Mouse (Mus musculus) heart, adult 2 months (tissue): ENCODE results near the gene Ttc4. TPM values are rescaled to one million over a fixed set of nuclear protein-coding genes. Genes with fewer than 3 reads are reported as not detected.

Source experiments
- DNase-seq, 2 experiments: peaks; one replicate each; pipeline ENCODE4 v3.0.0; 2021
- H3K27ac ChIP-seq: fragments of 200-600 bp; 2 replicates; pipeline ENCODE4 v1.8.1; 2022
- H3K27me3 ChIP-seq: fragments of 200-500 bp; 2 replicates; pipeline ENCODE4 v1.6.1; 2012; ENCODE audit warnings: mild to moderate bottlenecking, low read length, inconsistent platforms, mixed read lengths; ENCODE audit not compliant: control insufficient read depth, insufficient read depth
- H3K36me3 ChIP-seq: fragments of 200-500 bp; 2 replicates; pipeline ENCODE4 v1.6.1; 2012; ENCODE audit warnings: low read length, inconsistent platforms; ENCODE audit not compliant: control insufficient read depth, insufficient read depth
- H3K4me1 ChIP-seq: fragments of 200-500 bp; 2 replicates; pipeline ENCODE4 v1.6.1; 2011; ENCODE audit warnings: low read length; ENCODE audit not compliant: control insufficient read depth, insufficient read depth
- H3K4me3 ChIP-seq: fragments of 200-600 bp; 2 replicates; pipeline ENCODE4 v1.8.1; 2022
- H3K79me2 ChIP-seq: fragments of 200-500 bp; replicated peaks from 2 replicates; pipeline ENCODE4 v1.6.1; 2012; ENCODE audit warnings: mild to moderate bottlenecking, inconsistent platforms, low read length, moderate library complexity, mixed read lengths; ENCODE audit not compliant: control insufficient read depth, insufficient read depth
- H3K9ac ChIP-seq: fragments of 200-500 bp; 2 replicates; pipeline ENCODE4 v1.6.1; 2012; ENCODE audit warnings: low read depth, mild to moderate bottlenecking, control low read depth, inconsistent platforms, low read length, mixed read lengths
- CTCF ChIP-seq: fragments of 200-600 bp; IDR thresholded peaks from 2 replicates; pipeline ENCODE4 v1.8.1; 2022; ENCODE audit warnings: antibody characterized with exemption, mild to moderate bottlenecking, moderate library complexity
- EP300 ChIP-seq: fragments of 200-500 bp; IDR thresholded peaks from 2 replicates; pipeline ENCODE4 v1.6.1; 2011; ENCODE audit warnings: low read depth, low read length, control low read depth; ENCODE audit not compliant: insufficient read depth
- POLR2A ChIP-seq: fragments of 200-500 bp; IDR thresholded peaks from 2 replicates; pipeline ENCODE4 v1.6.1; 2011; ENCODE audit warnings: mild to moderate bottlenecking, low read depth, low read length, control low read depth; ENCODE audit not compliant: insufficient read depth
- WGBS: fragments of 180-500 bp; shearing (Covaris S2); methylation state at CpG from one replicate; pipeline ENCODE4 v1.1.7; 2018; 5-methylcytosine and 5-hydroxymethylcytosine counted together
- intact Hi-C: fragments of 180-260 bp; cut with DNase I; formaldehyde crosslinking; loops from one replicate; pipeline ENCODE4 v1.15.1; 2025
- polyA plus RNA-seq: library from polyadenylated mRNA; depleted of rRNA; stranded (reverse); fragments of >200 nt; gene quantifications from 2 replicates; pipeline ENCODE4 v1.2.3, GENCODE M21; 2012
- total RNA-seq, 2 experiments: library from RNA; stranded (reverse); gene quantifications; 2 replicates each; pipeline ENCODE4 v1.2.3; 2021

Gene Ttc4
- total and polyA plus RNA-seq, 3 experiments: 16.9 to 28.7 (median 18.5) TPM

- intact Hi-C loops: no loop called here
These were observed 50.9 kb downstream of the Ttc4 start for GRCm38 (mm10) chr4:106627809-106628208.

GRCm38 (mm10) chr4:106624271-106624670 is 54.5 kb downstream of the Ttc4 start:
- no peaks in the 10 kb centered on the region for H3K36me3 ChIP-seq
- intact Hi-C loops: no loop called here
- H3K9ac ChIP-seq: no peak overlapping the region
- TF ChIP-seq CTCF: no peak
- no peak for TF ChIP-seq POLR2A
- no peak for TF ChIP-seq EP300
- no peak overlapping the region for H3K4me3 ChIP-seq
- WGBS: 90% methylated on average over 10 of the region's 10 CpGs
- peaks cover 2% of the 10 kb centered on the region; the same call in 1 of the 2 replicates for H3K27me3 ChIP-seq
- no peak for DNase-seq
- H3K27ac ChIP-seq: no peak overlapping the region
- H3K4me1 ChIP-seq: no peaks in the 10 kb centered on the region
- H3K79me2 ChIP-seq: no peaks in the 10 kb centered on the region

More at GRCm38 (mm10) chr4:106627809-106628208, 50.9 kb downstream of the Ttc4 start:
- Histone ChIP-seq H3K27me3 (no peaks in the 10 kb centered on the region; the same call in 1 of the 2 replicates), H3K4me3 (no peak overlapping the region), H3K36me3 (no peaks in the 10 kb centered on the region), H3K9ac (no peak overlapping the region), H3K79me2 (no peaks in the 10 kb centered on the region), H3K4me1 (no peaks in the 10 kb centered on the region), H3K27ac (no peak overlapping the region)
- TF ChIP-seq CTCF (no peak), POLR2A (no peak), EP300 (no peak)
- DNase-seq: no peak
- 74% methylated on average over 5 of the region's 5 CpGs for WGBS

GRCm38 (mm10) chr4:106622712-106623111 is 56.0 kb downstream of the Ttc4 start:
- no peaks in the 10 kb centered on the region for H3K79me2 ChIP-seq
- DNase-seq: no peak
- TF ChIP-seq CTCF (no peak), EP300 (no peak), POLR2A (no peak)
- no peaks in the 10 kb centered on the region for H3K36me3 ChIP-seq
- no peak overlapping the region for H3K4me3 ChIP-seq
- intact Hi-C loops: no loop called here
- WGBS: 17% methylated on average over 28 of the region's 28 CpGs
- H3K4me1 ChIP-seq: no peaks in the 10 kb centered on the region
- H3K9ac ChIP-seq: no peak overlapping the region
- H3K27ac ChIP-seq: no peak overlapping the region
- H3K27me3 ChIP-seq: peaks cover 2% of the 10 kb centered on the region; the same call in 1 of the 2 replicates

- peak in 1 of 2 experiments; percentile 30 for DNase-seq
- Histone ChIP-seq H3K27me3 (peaks cover 2% of the 10 kb centered on the region; the same call in 1 of the 2 replicates), H3K36me3 (no peaks in the 10 kb centered on the region), H3K9ac (no peak within 1 kb of the TSS), H3K4me3 (no peak within 1 kb of the TSS), H3K4me1 (no peaks in the 10 kb centered on the region), H3K79me2 (no peaks in the 10 kb centered on the region), H3K27ac (no peak within 1 kb of the TSS)
- TF ChIP-seq POLR2A (no peak), CTCF (no peak), EP300 (no peak)
- WGBS: 24% methylated on average over 16 of the region's 16 CpGs
- intact Hi-C loops: no loop called here
These were observed 56.7 kb downstream of the Ttc4 start, which contains the start of gene Ttc22 for GRCm38 (mm10) chr4:106622030-106622493. TSS of gene Ttc22 (plus strand) at chr4:106622432.

- H3K4me1 ChIP-seq: no peaks in the 10 kb centered on the region
- no peaks in the 10 kb centered on the region for H3K36me3 ChIP-seq
- no peak for TF ChIP-seq POLR2A
- TF ChIP-seq EP300: no peak
- no peak for TF ChIP-seq CTCF
- no peak overlapping the region for H3K4me3 ChIP-seq
- intact Hi-C loops: no loop called here
- no peak for DNase-seq
- peaks cover 2% of the 10 kb centered on the region; the same call in 1 of the 2 replicates for H3K27me3 ChIP-seq
- H3K79me2 ChIP-seq: no peaks in the 10 kb centered on the region
- WGBS: 58% methylated on average over 3 of the region's 3 CpGs
- no peak overlapping the region for H3K27ac ChIP-seq
- H3K9ac ChIP-seq: no peak overlapping the region
These were observed 57.3 kb downstream of the Ttc4 start for GRCm38 (mm10) chr4:106621428-106621827.

GRCm38 (mm10) chr4:106618898-106619297 is 59.8 kb downstream of the Ttc4 start:
- intact Hi-C loops: no loop called here
- Histone ChIP-seq H3K4me1 (no peaks in the 10 kb centered on the region), H3K27ac (no peak overlapping the region), H3K9ac (no peak overlapping the region), H3K79me2 (no peaks in the 10 kb centered on the region), H3K4me3 (no peak overlapping the region), H3K27me3 (peaks cover 2% of the 10 kb centered on the region; the same call in 1 of the 2 replicates), H3K36me3 (no peaks in the 10 kb centered on the region)
- 80% methylated on average over 4 of the region's 4 CpGs for WGBS
- TF ChIP-seq POLR2A (no peak), CTCF (no peak), EP300 (no peak)
- no peak for DNase-seq
